Mouse (Mus musculus): Measurements from ENCODE around the gene Gdi2.
A peak's percentile ranks its signal among the peaks of the same experiment; 100 is the strongest.
"Not testable (repeated sequence)": the region's sequence is repeated elsewhere in the genome, so short reads cannot be mapped to it uniquely, and the experiment has no call there.

Gdi2 gene

GRCm38 (mm10) chr13:3537594-3538222, at the start of gene Gdi2:
Gdi2 (plus strand) TSS chr13:3538063.
- DNase-seq (ENCODE audit: low read depth, low spot score): peak; percentile 96

GRCm38 (mm10) chr13:3495526-3495925, 42.3 kb upstream of the Gdi2 start:
- no peak for DNase-seq (ENCODE audit: low read depth, low spot score)

- DNase-seq (ENCODE audit: low read depth, low spot score): not testable (repeated sequence)
Measured at GRCm38 (mm10) chr13:3501014-3501413, 36.8 kb upstream of the Gdi2 start.

- not testable (repeated sequence) for DNase-seq (ENCODE audit: low read depth, low spot score)
Measured at GRCm38 (mm10) chr13:3515351-3515750, 22.5 kb upstream of the Gdi2 start.

- not testable (repeated sequence) for DNase-seq (ENCODE audit: low read depth, low spot score)
Measured at GRCm38 (mm10) chr13:3519357-3519756, 18.5 kb upstream of the Gdi2 start.

GRCm38 (mm10) chr13:3519994-3520393, 17.9 kb upstream of the Gdi2 start:
- DNase-seq (ENCODE audit: low read depth, low spot score): not testable (repeated sequence)

GRCm38 (mm10) chr13:3523459-3523858, 14.4 kb upstream of the Gdi2 start:
- no peak for DNase-seq (ENCODE audit: low read depth, low spot score)

- DNase-seq (ENCODE audit: low read depth, low spot score): no peak
Measured at GRCm38 (mm10) chr13:3523946-3524345, 13.9 kb upstream of the Gdi2 start.

- DNase-seq (ENCODE audit: low read depth, low spot score): no peak
Measured at GRCm38 (mm10) chr13:3525611-3526051, 12.2 kb upstream of the Gdi2 start.

GRCm38 (mm10) chr13:3526328-3526727, 11.5 kb upstream of the Gdi2 start:
- no peak for DNase-seq (ENCODE audit: low read depth, low spot score)

- DNase-seq (ENCODE audit: low read depth, low spot score): no peak
Measured at GRCm38 (mm10) chr13:3530451-3530850, 7.4 kb upstream of the Gdi2 start.

- DNase-seq (ENCODE audit: low read depth, low spot score): not testable (repeated sequence)
Measured at GRCm38 (mm10) chr13:3531176-3531575, 6.7 kb upstream of the Gdi2 start.

GRCm38 (mm10) chr13:3531692-3532320, 6.1 kb upstream of the Gdi2 start:
- DNase-seq (ENCODE audit: low read depth, low spot score): no peak

GRCm38 (mm10) chr13:3532451-3532850, 5.4 kb upstream of the Gdi2 start:
- DNase-seq (ENCODE audit: low read depth, low spot score): no peak

GRCm38 (mm10) chr13:3534146-3534545, 3.7 kb upstream of the Gdi2 start:
- no peak for DNase-seq (ENCODE audit: low read depth, low spot score)

GRCm38 (mm10) chr13:3538223-3538968, 533 bp downstream of the Gdi2 start:
- peak; percentile 8 for DNase-seq (ENCODE audit: low read depth, low spot score)

GRCm38 (mm10) chr13:3538969-3539562, 1.2 kb downstream of the Gdi2 start:
- no peak for DNase-seq (ENCODE audit: low read depth, low spot score)

- DNase-seq (ENCODE audit: low read depth, low spot score): no peak
Measured at GRCm38 (mm10) chr13:3540166-3540565, 2.3 kb downstream of the Gdi2 start.

- no peak for DNase-seq (ENCODE audit: low read depth, low spot score)
Measured at GRCm38 (mm10) chr13:3541159-3541782, 3.4 kb downstream of the Gdi2 start.

GRCm38 (mm10) chr13:3544077-3544874, 6.4 kb downstream of the Gdi2 start:
- DNase-seq (ENCODE audit: low read depth, low spot score): no peak

GRCm38 (mm10) chr13:3544925-3545324, 7.1 kb downstream of the Gdi2 start:
- DNase-seq (ENCODE audit: low read depth, low spot score): no peak
